In genomic region chr10:27219698-27220097, GRCm38 (mm10) we compare ENCODE assay signal across 24 mouse cellular contexts.
"Had no signal": no experiment of that assay in that cellular context is flagged by ENCODE, and none has a peak within 500 bp of the region (broad histone marks: within the 10 kb centered on the region; RNA-seq: fewer than 3 reads in every experiment).

No protein-coding gene starts in this region.

- DNase-seq: gastrocnemius, adult 2 months; gastrocnemius, postnatal 10 days; gastrocnemius, postnatal 25 days; heart, adult 18-20 months; heart, postnatal 10 days; heart, postnatal 4 days; kidney, adult 18-20 months; kidney, adult 8-10 months; kidney, postnatal 10 days; kidney, postnatal 25 days; kidney, postnatal 4 days had no signal

- H3K27me3 ChIP-seq: heart, embryonic 12.5 days; hindbrain, embryonic 12.5 days; intestine, embryonic 15.5 days; limb, embryonic 12.5 days had no signal

- H3K27ac ChIP-seq: gastrocnemius, adult 2 months; heart, embryonic 10.5 days; hindbrain, embryonic 10.5 days; hindbrain, embryonic 12.5 days; hindbrain, embryonic 14.5 days; intestine, embryonic 15.5 days; layer of hippocampus, adult 2 months; left cerebral cortex, adult 2 months; limb, embryonic 10.5 days; limb, embryonic 12.5 days had no signal

- H3K9me3 ChIP-seq: heart, embryonic 10.5 days; heart, embryonic 12.5 days; hindbrain, embryonic 10.5 days; hindbrain, embryonic 12.5 days; intestine, embryonic 15.5 days; limb, embryonic 10.5 days; limb, embryonic 12.5 days had no signal

- ATAC-seq: hindbrain, embryonic 16.5 days; inflammation-experienced regulatory T-cells, adult 6 months; intestine, embryonic 15.5 days; intestine, postnatal 0 days had no signal

- H3K4me1 ChIP-seq: heart, embryonic 10.5 days; heart, embryonic 12.5 days; hindbrain, embryonic 10.5 days; hindbrain, embryonic 12.5 days; intestine, embryonic 15.5 days; limb, embryonic 10.5 days; limb, embryonic 12.5 days had no signal

- H3K9ac ChIP-seq: heart, embryonic 12.5 days; hindbrain, embryonic 12.5 days; hindbrain, embryonic 14.5 days; intestine, embryonic 15.5 days; limb, embryonic 12.5 days had no signal

- H3K4me2 ChIP-seq: heart, embryonic 12.5 days; hindbrain, embryonic 12.5 days; hindbrain, embryonic 14.5 days; intestine, embryonic 15.5 days; limb, embryonic 12.5 days had no signal

- H3K4me3 ChIP-seq: gastrocnemius, adult 2 months; heart, embryonic 10.5 days; heart, embryonic 12.5 days; hindbrain, embryonic 10.5 days; hindbrain, embryonic 12.5 days; intestine, embryonic 15.5 days; layer of hippocampus, adult 2 months; left cerebral cortex, adult 2 months; limb, embryonic 10.5 days; limb, embryonic 12.5 days had no signal

- H3K36me3 ChIP-seq: heart, embryonic 10.5 days; heart, embryonic 12.5 days; hindbrain, embryonic 10.5 days; hindbrain, embryonic 12.5 days; intestine, embryonic 15.5 days; limb, embryonic 10.5 days; limb, embryonic 12.5 days had no signal
